ENCODE assay signal across 24 mouse cellular contexts in genomic region chr14:78817651-78818050, GRCm38 (mm10). TPM values are rescaled to one million over a fixed set of nuclear protein-coding genes. Genes with fewer than 3 reads are reported as not detected.
A peak's percentile ranks its signal among the peaks of the same experiment; 100 is the strongest.
DNase-seq lines count a peak whose midpoint lies in the region; ATAC-seq lines count a peak whose summit lies in the region.
"Had no signal": no experiment of that assay in that cellular context is flagged by ENCODE, and none has a peak within 500 bp of the region (broad histone marks: within the 10 kb centered on the region; RNA-seq: fewer than 3 reads in every experiment).

No protein-coding gene starts in this region.

- no peak overlapping the region for H3K4me2 ChIP-seq in kidney, embryonic 15.5 days
- H3K4me2 ChIP-seq: embryonic facial prominence, embryonic 12.5 days; forebrain, embryonic 13.5 days had no signal

- H3K9me3 ChIP-seq in kidney, embryonic 15.5 days (replicated peaks) = no peaks in the 10 kb centered on the region; the same call in 1 of the 2 replicates
- H3K9me3 ChIP-seq: embryonic facial prominence, embryonic 10.5 days; embryonic facial prominence, embryonic 12.5 days; forebrain, embryonic 13.5 days; G1E had no signal

- DNase-seq in kidney, adult 11 months = peak; percentile 29
- no peak for DNase-seq in kidney, adult 18-20 months
- DNase-seq in kidney, adult 8-10 months = peak; percentile 28 to 34
- peak; percentile 9 for DNase-seq in kidney, postnatal 14 days
- DNase-seq in kidney, postnatal 10 days = no peak
- peak; percentile 34 to 49 for DNase-seq in kidney, postnatal 36 days
- DNase-seq: adrenal gland, adult 8-10 months; adrenal gland, postnatal 14 days; adrenal gland, postnatal 36 days; B cell, adult 2 months; cerebellum, adult 11-12 months; cerebellum, adult 2 months; cerebellum, adult 9-10 months; cerebellum, postnatal 10 days; cerebellum, postnatal 25 days had no signal

- no peak overlapping the region for H3K27ac ChIP-seq in kidney, embryonic 15.5 days
- H3K27ac ChIP-seq: embryonic facial prominence, embryonic 10.5 days; embryonic facial prominence, embryonic 12.5 days; forebrain, embryonic 13.5 days had no signal

- H3K4me1 ChIP-seq in kidney, embryonic 15.5 days = no peaks in the 10 kb centered on the region
- H3K4me1 ChIP-seq: embryonic facial prominence, embryonic 10.5 days; embryonic facial prominence, embryonic 12.5 days; forebrain, embryonic 13.5 days had no signal

- H3K4me3 ChIP-seq in kidney, embryonic 15.5 days (replicated peaks) = no peak overlapping the region
- H3K4me3 ChIP-seq: embryonic facial prominence, embryonic 10.5 days; embryonic facial prominence, embryonic 12.5 days; forebrain, embryonic 13.5 days had no signal

- WGBS in kidney, embryonic 15.5 days = 91% methylated on average over 3 of the region's 3 CpGs

- no peaks in the 10 kb centered on the region for H3K36me3 ChIP-seq in kidney, embryonic 15.5 days
- H3K36me3 ChIP-seq: embryonic facial prominence, embryonic 10.5 days; embryonic facial prominence, embryonic 12.5 days; G1E had no signal

- ATAC-seq in kidney, embryonic 15.5 days (replicated peaks; ENCODE audit: low FRiP score) = no peak
- ATAC-seq: activated CD4-positive, CD25-positive, alpha-beta regulatory T cell, adult 4 months; CD4-positive, CD25-positive, alpha-beta regulatory T cell, adult 4 months; forebrain, embryonic 13.5 days; Patski had no signal

- H3K27me3 ChIP-seq in kidney, embryonic 15.5 days = no peaks in the 10 kb centered on the region
- H3K27me3 ChIP-seq: CH12.LX; embryonic facial prominence, embryonic 12.5 days; forebrain, embryonic 13.5 days had no signal

- H3K9ac ChIP-seq in kidney, embryonic 15.5 days = no peak overlapping the region
- H3K9ac ChIP-seq: embryonic facial prominence, embryonic 12.5 days; forebrain, embryonic 13.5 days had no signal

RNA-seq across cellular contexts. Expression of gene Vwa8, which starts 31.2 kb away (rescaled TPM):
- polyA plus RNA-seq in kidney, embryonic 15.5 days (2015; fragmentation: Nextera tagmentation; extraction: Ambion mirVana) = 13.3 and 14.6 TPM in 2 replicates

Comparison
In these comparisons a context has a peak if more than half of its experiments do, and no peak if none do; other contexts are left out.
1. DNase-seq: peak in kidney, adult 11 months (single experiment), kidney, adult 8-10 months (2 of 2), kidney, postnatal 14 days (single experiment) and kidney, postnatal 36 days (2 of 2); none in kidney, adult 18-20 months (single experiment) and kidney, postnatal 10 days (single experiment).